Mouse (Mus musculus) heart, adult 2 months (tissue): ENCODE data around the gene Serpinc1.

Experiments
- CTCF ChIP-seq: fragments of 200-600 bp; IDR thresholded peaks from 2 replicates; pipeline ENCODE4 v1.8.1; 2022; ENCODE audit warnings: antibody characterized with exemption, mild to moderate bottlenecking, moderate library complexity
- POLR2A ChIP-seq: fragments of 200-500 bp; IDR thresholded peaks from 2 replicates; pipeline ENCODE4 v1.6.1; 2011; ENCODE audit warnings: mild to moderate bottlenecking, low read depth, low read length, control low read depth; ENCODE audit not compliant: insufficient read depth

GRCm38 (mm10) chr1:161038004-161038403 lies 59.6 kb downstream of the Serpinc1 start:
- TF ChIP-seq CTCF (no peak), POLR2A (no peak)
